Mouse (Mus musculus) cerebellum, adult 2 months (tissue): Measurements from ENCODE around the gene Dnal1. TPM values are rescaled to one million over a fixed set of nuclear protein-coding genes. Genes with fewer than 3 reads are reported as not detected.
A peak's percentile ranks its signal among the peaks of the same experiment; 100 is the strongest.

Source experiments
- DNase-seq, 2 experiments: peaks; one replicate each; pipeline ENCODE4 v3.0.0; 2021
- H3K27ac ChIP-seq: fragments of 200-500 bp; 2 replicates; pipeline ENCODE4 v1.5.1; 2012; ENCODE audit warnings: low read length, control low read depth, inconsistent platforms; ENCODE audit not compliant: insufficient read depth
- H3K27me3 ChIP-seq: fragments of 200-500 bp; 2 replicates; pipeline ENCODE4 v1.6.1; 2012; ENCODE audit warnings: inconsistent platforms, mild to moderate bottlenecking, low read length, moderate library complexity; ENCODE audit not compliant: control insufficient read depth, insufficient read depth
- H3K4me1 ChIP-seq: fragments of 200-500 bp; 2 replicates; pipeline ENCODE4 v1.6.1; 2011; ENCODE audit warnings: low read length; ENCODE audit not compliant: control insufficient read depth, insufficient read depth
- H3K4me3 ChIP-seq: fragments of 200-500 bp; replicated peaks from 2 replicates; pipeline ENCODE3; 2011; ENCODE audit warnings: mild to moderate bottlenecking, low read depth, low read length, control low read depth; ENCODE audit not compliant: insufficient read depth
- CTCF ChIP-seq: fragments of 200-500 bp; IDR thresholded peaks from 2 replicates; pipeline ENCODE4 v1.5.1; 2011; ENCODE audit warnings: low read depth, mild to moderate bottlenecking, control low read depth, low read length, moderate library complexity, borderline replicate concordance; ENCODE audit not compliant: insufficient read depth
- POLR2A ChIP-seq: fragments of 200-500 bp; IDR thresholded peaks from 2 replicates; pipeline ENCODE4 v1.6.1; 2011; ENCODE audit warnings: low read length, control low read depth, borderline replicate concordance; ENCODE audit not compliant: insufficient read depth
- WGBS: fragments of 180-500 bp; shearing (Covaris S2); methylation state at CpG from one replicate; pipeline ENCODE4 v1.1.7; 2018; 5-methylcytosine and 5-hydroxymethylcytosine counted together
- polyA plus RNA-seq: library from polyadenylated mRNA; depleted of rRNA; stranded (reverse); fragments of >200 nt; gene quantifications from 2 replicates; pipeline ENCODE4 v1.2.3, GENCODE M21; 2012

Dnal1 gene
- polyA plus RNA-seq, 1 experiment: 22.6 TPM

DNA sequence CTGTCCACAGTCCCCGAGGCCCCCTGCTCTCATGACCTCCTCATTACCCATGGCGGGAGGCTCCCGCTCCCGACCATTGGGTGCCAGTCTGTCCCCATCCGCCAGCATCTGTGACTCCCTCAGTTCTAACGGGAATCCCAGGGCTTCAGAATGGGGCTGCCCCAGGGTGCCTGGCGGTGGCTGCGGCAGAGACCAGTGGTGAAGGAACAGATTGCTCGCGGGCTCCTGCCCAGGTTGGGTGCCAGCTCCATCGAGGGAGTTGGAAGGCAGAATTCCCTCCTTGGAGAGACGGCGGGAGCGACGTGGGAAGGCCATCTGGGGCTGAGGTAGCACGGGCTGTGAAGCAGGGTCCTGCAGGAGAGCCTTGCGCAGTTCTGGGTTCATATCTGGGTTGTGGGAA lies 58.7 kb downstream of the Dnal1 start:
- no peak overlapping the region for H3K4me3 ChIP-seq
- H3K27me3 ChIP-seq: no peaks in the 10 kb centered on the region
- TF ChIP-seq POLR2A (no peak), CTCF (no peak)
- peak; percentile 70 to 72 for DNase-seq
- H3K27ac ChIP-seq: no peak overlapping the region
- peaks cover 49% of the 10 kb centered on the region for H3K4me1 ChIP-seq
- WGBS: 14% methylated on average over 17 of the region's 17 CpGs

- WGBS: 74% methylated on average over 13 of the region's 13 CpGs
Measured at GRCm38 (mm10) chr12:84173309-84173915, 59.2 kb downstream of the Dnal1 start.

GRCm38 (mm10) chr12:84174190-84174811 lies 60.1 kb downstream of the Dnal1 start:
- TF ChIP-seq CTCF (no peak), POLR2A (no peak)
- H3K4me3 ChIP-seq: no peak overlapping the region
- 35% methylated on average over 9 of the region's 9 CpGs for WGBS
- H3K27ac ChIP-seq: no peak overlapping the region
- peaks cover 45% of the 10 kb centered on the region for H3K4me1 ChIP-seq
- H3K27me3 ChIP-seq: no peaks in the 10 kb centered on the region
- DNase-seq: peak; percentile 56 to 59

More at GRCm38 (mm10) chr12:84173309-84173915, 59.2 kb downstream of the Dnal1 start:
- Histone ChIP-seq H3K4me3 (no peak overlapping the region), H3K27me3 (no peaks in the 10 kb centered on the region), H3K27ac (no peak overlapping the region), H3K4me1 (peaks cover 48% of the 10 kb centered on the region)
- no peak for DNase-seq
- TF ChIP-seq POLR2A: no peak
- TF ChIP-seq CTCF: no peak

DNA sequence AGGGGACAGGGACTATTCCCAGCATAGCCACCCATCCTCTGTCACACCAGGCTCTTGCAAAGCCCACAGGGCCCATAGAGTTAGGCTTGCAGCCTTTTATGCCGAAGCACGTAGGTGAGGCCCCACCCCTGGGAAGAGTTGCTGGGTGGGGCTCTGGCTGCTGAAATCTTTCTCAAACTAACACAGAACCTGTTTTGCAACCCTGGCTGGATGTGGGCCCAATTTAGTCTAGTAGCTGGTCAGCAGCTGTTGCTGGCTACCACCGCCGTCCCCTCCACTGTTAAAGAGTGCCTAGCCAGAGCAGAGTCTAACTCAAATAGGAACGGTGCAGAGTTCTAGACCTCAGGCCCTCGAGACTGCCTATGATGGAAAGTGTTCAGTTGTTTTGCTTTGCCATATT lies 60.7 kb downstream of the Dnal1 start:
- TF ChIP-seq POLR2A: no peak
- no peak for TF ChIP-seq CTCF
- peak overlapping the region; percentile 19; the same call in 1 of the 2 replicates for H3K27ac ChIP-seq
- H3K27me3 ChIP-seq: no peaks in the 10 kb centered on the region
- 76% methylated on average over 6 of the region's 6 CpGs for WGBS
- no peak for DNase-seq
- no peak overlapping the region for H3K4me3 ChIP-seq
- H3K4me1 ChIP-seq: peaks cover 47% of the 10 kb centered on the region

DNA sequence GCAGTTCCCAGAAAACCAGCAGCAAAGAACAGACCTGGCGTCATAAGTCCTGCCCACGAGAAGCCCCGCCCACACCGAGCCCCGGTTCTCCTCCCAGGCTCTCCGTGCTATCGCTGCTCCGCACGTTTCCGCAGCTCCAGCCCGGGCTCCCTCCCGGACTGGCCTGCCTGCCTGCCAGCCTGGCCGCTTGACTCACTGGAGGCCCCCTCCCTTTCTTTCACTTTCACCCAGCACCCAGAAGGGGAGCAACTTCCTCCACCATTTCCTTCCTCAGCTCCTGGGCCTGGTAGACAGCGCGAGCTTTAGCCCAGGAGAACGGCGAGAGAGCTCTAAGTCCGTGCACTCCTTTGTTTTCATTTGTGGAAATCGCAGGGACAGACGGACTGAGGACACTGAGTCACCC lies 61.5 kb downstream of the Dnal1 start:
- H3K27me3 ChIP-seq: no peaks in the 10 kb centered on the region
- TF ChIP-seq POLR2A: peak; percentile 37; the same call in 1 of the 2 replicates
- no peak for TF ChIP-seq CTCF
- DNase-seq: peak; percentile 83 to 85
- peak overlapping the region; percentile 67 for H3K4me3 ChIP-seq
- H3K27ac ChIP-seq: peak overlapping the region; percentile 88
- 2% methylated on average over 20 of the region's 20 CpGs for WGBS
- H3K4me1 ChIP-seq: peaks cover 54% of the 10 kb centered on the region

DNA sequence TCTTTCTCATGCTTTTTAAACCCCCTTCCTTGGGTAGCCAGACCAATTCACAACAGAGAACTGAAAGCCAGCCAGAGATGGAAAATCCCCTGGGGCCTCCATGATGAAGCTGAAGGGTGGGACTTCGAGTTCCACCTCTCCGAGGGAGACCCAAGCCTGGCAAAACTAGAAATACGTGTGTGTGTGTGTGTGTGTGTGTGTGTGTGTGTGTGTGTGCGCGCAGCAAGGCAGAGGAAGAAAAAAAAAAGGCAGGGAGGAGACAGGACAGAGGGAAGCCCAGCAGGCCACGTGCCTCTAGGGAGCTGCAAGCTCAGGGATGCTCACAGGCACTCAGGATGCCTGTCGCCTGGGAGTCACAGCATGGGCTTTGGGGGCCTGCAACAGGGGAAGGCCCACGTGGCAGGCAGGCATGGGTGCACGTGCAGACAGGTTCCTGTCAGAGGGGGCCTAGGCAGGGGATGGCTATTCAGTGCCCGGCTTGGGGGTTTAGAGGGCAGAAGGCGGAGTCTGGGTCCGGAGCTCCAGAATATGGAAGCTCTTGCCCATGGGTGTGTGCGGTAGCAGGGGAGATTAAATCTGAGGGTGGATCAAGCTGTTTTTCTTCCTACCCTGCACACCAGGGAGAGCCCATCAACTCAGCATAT lies 62.1 kb downstream of the Dnal1 start:
- H3K27me3 ChIP-seq: no peaks in the 10 kb centered on the region
- peaks cover 60% of the 10 kb centered on the region for H3K4me1 ChIP-seq
- no peak for TF ChIP-seq POLR2A
- TF ChIP-seq CTCF: no peak
- H3K27ac ChIP-seq: peak overlapping the region; percentile 88
- H3K4me3 ChIP-seq: peak overlapping the region; percentile 67
- WGBS: 24% methylated on average over 13 of the region's 13 CpGs
- peak; percentile 33 to 45 for DNase-seq

DNA sequence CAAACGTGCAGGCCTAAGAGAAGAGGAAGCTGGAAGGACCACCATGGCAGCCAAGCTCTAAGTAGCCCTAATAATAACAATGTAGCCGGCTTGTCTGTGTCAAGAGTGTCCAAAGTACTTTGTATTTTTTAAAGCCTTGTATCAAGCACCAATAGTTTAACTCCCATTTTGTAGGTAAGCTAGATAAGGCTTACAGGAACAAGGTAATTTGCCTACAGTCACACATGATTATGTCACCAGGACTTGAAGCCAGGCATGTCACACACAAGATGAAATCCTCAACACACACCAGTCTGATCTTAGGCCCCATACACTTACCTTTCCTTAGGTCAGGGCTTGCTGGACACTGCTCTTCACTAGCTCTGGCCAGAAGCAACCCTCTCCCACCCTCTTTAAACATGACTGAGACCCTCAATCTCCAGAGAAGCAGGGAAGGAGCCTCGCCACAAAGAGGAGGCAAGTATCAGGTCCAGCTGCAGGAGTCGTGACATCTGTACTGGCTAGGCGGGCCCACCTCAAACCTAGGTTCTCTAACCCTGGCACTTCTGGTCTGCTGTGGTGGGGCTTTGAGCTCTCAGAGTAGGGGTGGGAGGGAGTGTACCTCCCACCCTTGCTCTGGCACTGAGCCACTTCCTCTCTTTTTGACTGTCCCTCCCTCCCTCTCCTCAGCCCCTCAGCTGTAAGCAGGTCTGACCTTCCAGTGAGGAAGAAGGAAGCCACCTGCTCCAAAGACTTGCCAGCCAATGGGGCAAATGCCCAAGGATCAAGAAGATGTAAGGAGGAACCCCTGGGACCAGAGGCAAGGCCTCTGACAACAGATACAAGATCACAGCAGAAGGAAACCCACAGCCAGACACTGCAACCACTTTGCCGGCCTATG lies 63.0 kb downstream of the Dnal1 start:
- Histone ChIP-seq H3K4me1 (peaks cover 63% of the 10 kb centered on the region), H3K27ac (no peak overlapping the region), H3K4me3 (no peak overlapping the region), H3K27me3 (no peaks in the 10 kb centered on the region)
- DNase-seq: no peak
- WGBS: 66% methylated on average over 6 of the region's 6 CpGs
- no peak for TF ChIP-seq POLR2A
- TF ChIP-seq CTCF: no peak
